Mouse (Mus musculus): ENCODE measurements around the gene Arid1a. TPM values are rescaled to one million over a fixed set of nuclear protein-coding genes. Genes with fewer than 3 reads are reported as not detected.

Arid1a gene
- polyA plus RNA-seq, 1 experiment from 2014 or later, result 32.6 TPM

GRCm38 (mm10) chr4:133751521-133752448 is 4.8 kb downstream of the Arid1a start:
- WGBS, result 1% methylated on average over 25 of the region's 31 CpGs
- Histone ChIP-seq H3K36me3 (replicated peaks; ENCODE audit: control insufficient read depth, insufficient read depth, low read depth, low read length) (no peaks in the 10 kb centered on the region; the same call in 1 of the 2 replicates), H3K4me3 (ENCODE audit: low read depth, low read length) (peak overlapping the region; percentile 100), H3K4me1 (ENCODE audit: control insufficient read depth, insufficient read depth, low read length) (peaks cover 6% of the 10 kb centered on the region), H3K9ac (replicated peaks; ENCODE audit: low read length) (peak overlapping the region; percentile 100), H3K27ac (replicated peaks; ENCODE audit: low read depth, low read length) (peak overlapping the region; percentile 100), H3K27me3 (ENCODE audit: control insufficient read depth, insufficient read depth, low read length) (no peaks in the 10 kb centered on the region), H3K9me3 (replicated peaks; ENCODE audit: control insufficient read depth, low read length) (no peaks in the 10 kb centered on the region), H3K4me2 (ENCODE audit: low read depth, low read length) (peak overlapping the region; percentile 80)
- ATAC-seq (replicated peaks; ENCODE audit: insufficient number of reproducible peaks, low FRiP score, low TSS enrichment, low read depth) (no peak), DNase-seq (ENCODE audit: low spot score) (peak; percentile 70)

- Histone ChIP-seq H3K36me3 (replicated peaks; ENCODE audit: control insufficient read depth, insufficient read depth, low read depth, low read length) (no peaks in the 10 kb centered on the region; the same call in 1 of the 2 replicates), H3K27me3 (ENCODE audit: control insufficient read depth, insufficient read depth, low read length) (no peaks in the 10 kb centered on the region), H3K9me3 (replicated peaks; ENCODE audit: control insufficient read depth, low read length) (no peaks in the 10 kb centered on the region), H3K4me1 (ENCODE audit: control insufficient read depth, insufficient read depth, low read length) (no peaks in the 10 kb centered on the region; the same call in 1 of the 2 replicates), H3K4me2 (ENCODE audit: low read depth, low read length) (peak overlapping the region; percentile 80), H3K9ac (replicated peaks; ENCODE audit: low read length) (peak overlapping the region; percentile 4; the same call in 1 of the 2 replicates), H3K27ac (replicated peaks; ENCODE audit: low read depth, low read length) (no peak overlapping the region), H3K4me3 (ENCODE audit: low read depth, low read length) (peak overlapping the region; percentile 100)
- whole genome bisulfite sequencing, result 44% methylated on average over 7 of the region's 7 CpGs
- ATAC-seq (replicated peaks; ENCODE audit: insufficient number of reproducible peaks, low FRiP score, low TSS enrichment, low read depth), result no peak
- no peak for DNase-seq (ENCODE audit: low spot score)
Measured at GRCm38 (mm10) chr4:133750184-133750775, 6.3 kb downstream of the Arid1a start.

- no peaks in the 10 kb centered on the region for H3K27me3 ChIP-seq (ENCODE audit: control insufficient read depth, insufficient read depth, low read length)
- no peaks in the 10 kb centered on the region for H3K36me3 ChIP-seq (replicated peaks; ENCODE audit: control insufficient read depth, insufficient read depth, low read depth, low read length)
- 87% methylated on average over 3 of the region's 3 CpGs for WGBS
Measured at GRCm38 (mm10) chr4:133735282-133735681, 21.3 kb downstream of the Arid1a start.

GRCm38 (mm10) chr4:133730122-133730521 is 26.4 kb downstream of the Arid1a start:
- peaks cover 6% of the 10 kb centered on the region for H3K4me1 ChIP-seq (ENCODE audit: control insufficient read depth, insufficient read depth, low read length)
- no peak for DNase-seq (ENCODE audit: low spot score)
- H3K9me3 ChIP-seq (replicated peaks; ENCODE audit: control insufficient read depth, low read length), result no peaks in the 10 kb centered on the region
- H3K27ac ChIP-seq (replicated peaks; ENCODE audit: low read depth, low read length), result peak overlapping the region; percentile 64
- H3K27me3 ChIP-seq (ENCODE audit: control insufficient read depth, insufficient read depth, low read length), result no peaks in the 10 kb centered on the region
- H3K4me3 ChIP-seq (ENCODE audit: low read depth, low read length), result no peak overlapping the region
- peak overlapping the region; percentile 39 for H3K9ac ChIP-seq (replicated peaks; ENCODE audit: low read length)
- peak; percentile 17; the same call in 1 of the 2 replicates for ATAC-seq (replicated peaks; ENCODE audit: insufficient number of reproducible peaks, low FRiP score, low TSS enrichment, low read depth)
- H3K4me2 ChIP-seq (ENCODE audit: low read depth, low read length), result peak overlapping the region; percentile 35
- H3K36me3 ChIP-seq (replicated peaks; ENCODE audit: control insufficient read depth, insufficient read depth, low read depth, low read length), result no peaks in the 10 kb centered on the region

More at GRCm38 (mm10) chr4:133735282-133735681, 21.3 kb downstream of the Arid1a start:
- ATAC-seq (replicated peaks; ENCODE audit: insufficient number of reproducible peaks, low FRiP score, low TSS enrichment, low read depth) (no peak), DNase-seq (ENCODE audit: low spot score) (no peak)
- H3K4me3 ChIP-seq (ENCODE audit: low read depth, low read length), result no peak overlapping the region
- H3K27ac ChIP-seq (replicated peaks; ENCODE audit: low read depth, low read length), result no peak overlapping the region
- H3K4me1 ChIP-seq (ENCODE audit: control insufficient read depth, insufficient read depth, low read length), result peaks cover 3% of the 10 kb centered on the region
- no peak overlapping the region for H3K4me2 ChIP-seq (ENCODE audit: low read depth, low read length)
- no peak overlapping the region for H3K9ac ChIP-seq (replicated peaks; ENCODE audit: low read length)
- H3K9me3 ChIP-seq (replicated peaks; ENCODE audit: control insufficient read depth, low read length), result no peaks in the 10 kb centered on the region

- peaks cover 6% of the 10 kb centered on the region for H3K4me1 ChIP-seq (ENCODE audit: control insufficient read depth, insufficient read depth, low read length)
- peak; percentile 81 for DNase-seq (ENCODE audit: low spot score)
- no peaks in the 10 kb centered on the region for H3K27me3 ChIP-seq (ENCODE audit: control insufficient read depth, insufficient read depth, low read length)
- H3K9ac ChIP-seq (replicated peaks; ENCODE audit: low read length), result peak overlapping the region; percentile 39
- 3% methylated on average over 16 of the region's 16 CpGs for WGBS
- peak; percentile 85 for ATAC-seq (replicated peaks; ENCODE audit: insufficient number of reproducible peaks, low FRiP score, low TSS enrichment, low read depth)
- H3K36me3 ChIP-seq (replicated peaks; ENCODE audit: control insufficient read depth, insufficient read depth, low read depth, low read length), result no peaks in the 10 kb centered on the region
- peak overlapping the region; percentile 64 for H3K27ac ChIP-seq (replicated peaks; ENCODE audit: low read depth, low read length)
- H3K4me2 ChIP-seq (ENCODE audit: low read depth, low read length), result peak overlapping the region; percentile 35
- H3K4me3 ChIP-seq (ENCODE audit: low read depth, low read length), result no peak overlapping the region
- H3K9me3 ChIP-seq (replicated peaks; ENCODE audit: control insufficient read depth, low read length), result no peaks in the 10 kb centered on the region
Measured at GRCm38 (mm10) chr4:133729541-133730093, 27.0 kb downstream of the Arid1a start.

- Histone ChIP-seq H3K27me3 (ENCODE audit: control insufficient read depth, insufficient read depth, low read length) (no peaks in the 10 kb centered on the region), H3K9me3 (replicated peaks; ENCODE audit: control insufficient read depth, low read length) (no peaks in the 10 kb centered on the region), H3K4me1 (ENCODE audit: control insufficient read depth, insufficient read depth, low read length) (peaks cover 6% of the 10 kb centered on the region), H3K9ac (replicated peaks; ENCODE audit: low read length) (no peak overlapping the region), H3K36me3 (replicated peaks; ENCODE audit: control insufficient read depth, insufficient read depth, low read depth, low read length) (no peaks in the 10 kb centered on the region), H3K27ac (replicated peaks; ENCODE audit: low read depth, low read length) (no peak overlapping the region), H3K4me3 (ENCODE audit: low read depth, low read length) (no peak overlapping the region), H3K4me2 (ENCODE audit: low read depth, low read length) (no peak overlapping the region)
- no peak for ATAC-seq (replicated peaks; ENCODE audit: insufficient number of reproducible peaks, low FRiP score, low TSS enrichment, low read depth)
- WGBS, result 75% methylated on average over 6 of the region's 6 CpGs
- DNase-seq (ENCODE audit: low spot score), result no peak
Measured at GRCm38 (mm10) chr4:133729007-133729406, 27.6 kb downstream of the Arid1a start.

- H3K4me3 ChIP-seq (ENCODE audit: low read depth, low read length), result no peak overlapping the region
- no peak overlapping the region for H3K4me2 ChIP-seq (ENCODE audit: low read depth, low read length)
- whole genome bisulfite sequencing, result 40% methylated on average over 9 of the region's 9 CpGs
- no peaks in the 10 kb centered on the region for H3K9me3 ChIP-seq (replicated peaks; ENCODE audit: control insufficient read depth, low read length)
- H3K27me3 ChIP-seq (ENCODE audit: control insufficient read depth, insufficient read depth, low read length), result no peaks in the 10 kb centered on the region
- H3K4me1 ChIP-seq (ENCODE audit: control insufficient read depth, insufficient read depth, low read length), result peaks cover 6% of the 10 kb centered on the region
- peak; percentile 50 for DNase-seq (ENCODE audit: low spot score)
- no peak overlapping the region for H3K9ac ChIP-seq (replicated peaks; ENCODE audit: low read length)
- H3K27ac ChIP-seq (replicated peaks; ENCODE audit: low read depth, low read length), result no peak overlapping the region
- ATAC-seq (replicated peaks; ENCODE audit: insufficient number of reproducible peaks, low FRiP score, low TSS enrichment, low read depth), result no peak
- H3K36me3 ChIP-seq (replicated peaks; ENCODE audit: control insufficient read depth, insufficient read depth, low read depth, low read length), result no peaks in the 10 kb centered on the region
Measured at GRCm38 (mm10) chr4:133728256-133728655, 28.3 kb downstream of the Arid1a start.

Measured in embryonic facial prominence, embryonic 11.5 days (tissue).